Mouse (Mus musculus) liver, embryonic 12.5 days (tissue): ENCODE measurements at regions not wholly inside any gene's neighbourhood (a gene's known extent, or its start where the extent isn't known, plus 50 kb on each side); places are given as distances from the start of the nearest gene placed in this dataset.

Experiments
- ATAC-seq: fragments of 200-750 bp; cut with Nextera tagmentation; 2 replicates; pipeline ENCODE4 v1.8.0; 2017; ENCODE audit warnings: moderate number of reproducible peaks, mild to moderate bottlenecking, moderate library complexity
- H3K27ac ChIP-seq: fragments of 300-500 bp; sonication (generic); 2 replicates; pipeline ENCODE4 v1.5.1; 2016; ENCODE audit warnings: mild to moderate bottlenecking
- H3K27me3 ChIP-seq: fragments of 300-500 bp; sonication (generic); replicated peaks from 2 replicates; pipeline ENCODE4 v1.6.1; 2016; ENCODE audit warnings: mild to moderate bottlenecking, moderate library complexity
- H3K36me3 ChIP-seq: fragments of 300-500 bp; sonication (generic); 2 replicates; pipeline ENCODE4 v1.6.1; 2016; ENCODE audit warnings: mild to moderate bottlenecking, moderate library complexity
- H3K4me1 ChIP-seq: fragments of 300-500 bp; sonication (generic); 2 replicates; pipeline ENCODE4 v1.6.1; 2016
- H3K4me2 ChIP-seq: fragments of 300-500 bp; sonication (generic); 2 replicates; pipeline ENCODE4 v1.6.1; 2016; ENCODE audit warnings: mild to moderate bottlenecking, moderate library complexity
- H3K4me3 ChIP-seq: fragments of 300-500 bp; sonication (generic); 2 replicates; pipeline ENCODE4 v1.5.1; 2016; ENCODE audit warnings: mild to moderate bottlenecking, moderate library complexity
- H3K9ac ChIP-seq: fragments of 300-500 bp; sonication (generic); 2 replicates; pipeline ENCODE4 v1.6.1; 2016; ENCODE audit warnings: mild to moderate bottlenecking, moderate library complexity
- H3K9me3 ChIP-seq: fragments of 300-500 bp; sonication (generic); replicated peaks from 2 replicates; pipeline ENCODE4 v1.6.1; 2016; ENCODE audit warnings: mild to moderate bottlenecking, moderate library complexity
- WGBS: fragments of 180-500 bp; shearing (Covaris S2); methylation state at CpG from one replicate; pipeline ENCODE4 v1.1.7; 2016; ENCODE audit not compliant: insufficient replicate concordance; 5-methylcytosine and 5-hydroxymethylcytosine counted together

DNA sequence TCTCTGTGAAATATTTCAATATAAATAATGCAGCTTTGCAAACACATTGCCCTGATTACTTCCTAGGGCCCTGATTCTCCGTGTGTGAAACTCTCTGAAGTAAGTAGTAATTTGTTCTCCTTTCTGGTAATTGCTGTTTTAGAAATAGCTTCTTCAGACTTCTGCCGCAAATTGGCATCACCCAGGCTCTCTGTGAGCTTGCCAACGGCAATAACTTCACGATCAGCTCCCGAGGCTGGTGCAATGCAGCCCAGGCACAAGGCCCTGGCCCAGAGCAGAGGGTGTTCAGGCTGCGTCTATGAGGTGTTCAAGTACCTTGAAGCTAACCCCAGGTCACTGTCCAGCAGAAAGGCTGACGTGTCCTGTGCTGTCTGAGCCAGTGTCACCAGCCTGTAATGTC is 310.8 kb upstream of the Kcnab2 start:
- Histone ChIP-seq H3K9ac (no peak overlapping the region), H3K4me2 (no peak overlapping the region), H3K4me1 (no peaks in the 10 kb centered on the region), H3K36me3 (no peaks in the 10 kb centered on the region), H3K4me3 (no peak overlapping the region), H3K27me3 (no peaks in the 10 kb centered on the region), H3K9me3 (peaks cover 40% of the 10 kb centered on the region), H3K27ac (no peak overlapping the region)
- ATAC-seq, result no peak
- WGBS, result 63% methylated on average over 7 of the region's 7 CpGs

- H3K27me3 ChIP-seq, result no peaks in the 10 kb centered on the region
- no peak overlapping the region for H3K4me2 ChIP-seq
- no peak overlapping the region for H3K4me3 ChIP-seq
- H3K9ac ChIP-seq, result no peak overlapping the region
- no peaks in the 10 kb centered on the region for H3K4me1 ChIP-seq
- WGBS, result 86% methylated on average over 2 of the region's 2 CpGs
- H3K36me3 ChIP-seq, result no peaks in the 10 kb centered on the region
- H3K9me3 ChIP-seq, result peaks cover 16% of the 10 kb centered on the region
- no peak overlapping the region for H3K27ac ChIP-seq
- no peak for ATAC-seq
These were observed 307.3 kb upstream of the Kcnab2 start for GRCm38 (mm10) chr4:152784972-152785371.

DNA sequence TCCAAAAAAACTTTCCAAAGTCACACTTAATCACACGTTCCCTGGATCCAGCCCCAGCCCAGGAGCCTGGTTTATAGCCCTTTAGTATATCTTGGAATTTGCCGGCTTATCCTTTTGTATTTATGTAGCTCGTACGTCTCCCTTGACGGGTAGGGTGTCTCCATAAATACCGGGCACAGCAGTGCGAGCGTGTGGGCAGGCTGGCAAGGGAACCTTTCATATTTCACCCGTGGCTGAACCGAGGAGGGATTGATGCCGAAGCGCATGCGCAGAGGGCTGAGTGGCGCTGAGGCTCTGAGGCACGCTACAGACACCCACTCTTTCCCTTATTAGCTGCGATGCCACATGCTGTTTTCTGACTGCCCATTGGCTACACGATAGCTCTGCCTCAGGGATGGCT is 301.9 kb upstream of the Kcnab2 start:
- Histone ChIP-seq H3K27me3 (no peaks in the 10 kb centered on the region), H3K9me3 (0 out of 2 replicates have a peak, but pooled peaks cover 27% of the 10 kb centered on the region), H3K4me1 (no peaks in the 10 kb centered on the region), H3K27ac (no peak overlapping the region), H3K4me3 (no peak overlapping the region), H3K4me2 (no peak overlapping the region), H3K9ac (no peak overlapping the region), H3K36me3 (no peaks in the 10 kb centered on the region)
- ATAC-seq, result no peak
- 74% methylated on average over 17 of the region's 17 CpGs for WGBS

GRCm38 (mm10) chr4:152775801-152776200 is 298.1 kb upstream of the Kcnab2 start:
- Histone ChIP-seq H3K4me3 (no peak overlapping the region), H3K9ac (no peak overlapping the region), H3K4me2 (no peak overlapping the region), H3K4me1 (no peaks in the 10 kb centered on the region), H3K27me3 (no peaks in the 10 kb centered on the region), H3K9me3 (peaks cover 43% of the 10 kb centered on the region), H3K36me3 (no peaks in the 10 kb centered on the region), H3K27ac (no peak overlapping the region)
- WGBS, result 63% methylated on average over 6 of the region's 6 CpGs
- no peak for ATAC-seq

DNA sequence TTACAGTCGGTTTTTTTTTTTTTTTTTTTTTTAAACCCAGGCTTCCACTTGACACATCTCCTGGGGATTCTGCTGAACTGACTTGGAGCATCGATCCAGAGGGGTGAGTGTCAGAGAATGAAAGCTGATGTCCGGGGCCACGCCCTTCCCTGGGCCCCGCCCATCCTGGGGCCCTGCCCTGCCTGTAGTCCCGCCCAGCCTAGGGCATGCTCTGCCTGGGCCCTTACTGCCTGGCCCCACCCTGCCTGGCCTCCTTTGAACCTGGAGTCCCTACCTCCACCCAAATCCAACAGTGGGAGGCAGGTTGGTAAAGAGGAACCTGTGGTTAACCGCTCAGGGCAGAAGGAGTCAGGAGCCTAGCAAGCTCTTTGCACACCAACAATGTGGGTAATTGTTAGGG is 293.7 kb upstream of the Kcnab2 start:
- no peaks in the 10 kb centered on the region for H3K4me1 ChIP-seq
- H3K27me3 ChIP-seq, result no peaks in the 10 kb centered on the region
- H3K27ac ChIP-seq, result no peak overlapping the region
- H3K4me3 ChIP-seq, result no peak overlapping the region
- H3K36me3 ChIP-seq, result no peaks in the 10 kb centered on the region
- H3K9ac ChIP-seq, result no peak overlapping the region
- H3K4me2 ChIP-seq, result no peak overlapping the region
- WGBS, result 59% methylated on average over 7 of the region's 7 CpGs
- H3K9me3 ChIP-seq, result peaks cover 42% of the 10 kb centered on the region
- ATAC-seq, result no peak

DNA sequence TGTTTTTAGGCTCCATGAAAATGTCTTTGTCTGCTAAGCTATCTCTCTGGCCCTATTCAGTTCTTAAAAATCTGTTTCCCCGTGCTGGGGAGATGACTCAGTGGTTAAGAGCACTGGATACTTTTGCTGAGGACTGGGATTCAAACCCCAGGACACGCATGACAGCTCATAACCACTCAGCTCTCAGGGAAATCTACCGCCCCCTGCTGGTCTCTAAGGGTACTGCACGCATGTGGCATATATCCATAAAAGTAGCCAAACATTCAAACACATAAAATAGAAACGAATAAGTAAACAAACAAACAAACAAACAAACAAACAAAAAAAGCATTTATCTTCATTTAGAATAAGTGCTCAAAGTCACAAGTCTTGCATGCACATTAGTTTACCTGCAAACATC is 289.7 kb upstream of the Kcnab2 start:
- no peak overlapping the region for H3K4me2 ChIP-seq
- ATAC-seq, result no peak
- H3K36me3 ChIP-seq, result no peaks in the 10 kb centered on the region
- no peaks in the 10 kb centered on the region for H3K4me1 ChIP-seq
- 65% methylated on average over 5 of the region's 5 CpGs for WGBS
- H3K27ac ChIP-seq, result no peak overlapping the region
- no peak overlapping the region for H3K9ac ChIP-seq
- H3K27me3 ChIP-seq, result no peaks in the 10 kb centered on the region
- H3K4me3 ChIP-seq, result no peak overlapping the region
- H3K9me3 ChIP-seq, result peaks cover 41% of the 10 kb centered on the region

DNA sequence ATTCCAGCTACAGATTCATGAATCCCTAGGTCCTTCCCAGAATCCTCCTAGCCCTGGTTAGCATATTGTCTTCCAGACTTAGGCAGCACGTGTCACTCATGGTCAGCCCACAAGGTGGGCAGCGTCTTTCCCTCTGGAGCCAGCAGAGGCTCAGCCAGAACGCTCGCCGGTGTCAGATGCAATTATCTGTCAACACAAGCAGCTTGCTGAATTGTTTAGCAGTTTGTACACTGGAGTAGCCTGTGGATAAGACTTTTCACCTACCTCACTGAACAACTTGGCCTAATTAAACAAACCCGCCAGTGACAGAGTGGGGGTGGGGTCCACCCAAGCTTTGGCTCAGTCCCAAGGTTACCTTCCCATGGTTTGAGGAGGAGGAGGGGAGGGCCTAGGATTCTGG is 285.4 kb upstream of the Kcnab2 start:
- Histone ChIP-seq H3K27ac (no peak overlapping the region), H3K4me2 (no peak overlapping the region), H3K4me3 (no peak overlapping the region), H3K9me3 (peaks cover 19% of the 10 kb centered on the region), H3K4me1 (no peaks in the 10 kb centered on the region), H3K36me3 (no peaks in the 10 kb centered on the region), H3K27me3 (no peaks in the 10 kb centered on the region), H3K9ac (no peak overlapping the region)
- no peak for ATAC-seq
- 67% methylated on average over 6 of the region's 6 CpGs for WGBS

DNA sequence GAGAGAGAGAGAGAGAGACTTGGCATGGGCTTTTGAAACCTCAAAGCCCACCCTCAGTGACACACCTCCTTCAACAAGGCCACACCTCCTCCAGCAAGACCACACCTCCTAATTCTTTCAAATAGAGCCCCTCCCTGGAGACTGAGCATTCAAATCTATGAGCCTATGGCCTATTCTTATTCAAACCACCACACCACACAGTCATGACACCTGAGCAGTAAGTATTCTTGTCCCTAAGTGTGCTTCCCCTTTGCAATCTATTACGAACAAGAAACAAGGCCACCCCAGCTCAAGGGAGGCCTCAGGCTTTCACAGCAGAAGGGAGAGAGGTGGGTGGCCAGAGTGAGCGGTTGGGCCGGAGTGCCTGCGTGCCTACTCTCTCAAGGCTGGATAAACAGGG is 284.9 kb upstream of the Kcnab2 start:
- H3K27ac ChIP-seq, result no peak overlapping the region
- H3K36me3 ChIP-seq, result no peaks in the 10 kb centered on the region
- ATAC-seq, result no peak
- H3K27me3 ChIP-seq, result no peaks in the 10 kb centered on the region
- WGBS, result 84% methylated on average over 4 of the region's 4 CpGs
- H3K4me2 ChIP-seq, result no peak overlapping the region
- H3K4me1 ChIP-seq, result no peaks in the 10 kb centered on the region
- H3K9me3 ChIP-seq, result peaks cover 19% of the 10 kb centered on the region
- no peak overlapping the region for H3K4me3 ChIP-seq
- H3K9ac ChIP-seq, result no peak overlapping the region

- no peak for ATAC-seq
- Histone ChIP-seq H3K36me3 (no peaks in the 10 kb centered on the region), H3K9ac (no peak overlapping the region), H3K4me3 (no peak overlapping the region), H3K9me3 (peaks cover 37% of the 10 kb centered on the region), H3K27me3 (no peaks in the 10 kb centered on the region), H3K4me2 (no peak overlapping the region), H3K4me1 (no peaks in the 10 kb centered on the region), H3K27ac (no peak overlapping the region)
- WGBS, result 79% methylated on average over 5 of the region's 5 CpGs
These were observed 279.5 kb upstream of the Kcnab2 start for GRCm38 (mm10) chr4:152757191-152757590.

DNA sequence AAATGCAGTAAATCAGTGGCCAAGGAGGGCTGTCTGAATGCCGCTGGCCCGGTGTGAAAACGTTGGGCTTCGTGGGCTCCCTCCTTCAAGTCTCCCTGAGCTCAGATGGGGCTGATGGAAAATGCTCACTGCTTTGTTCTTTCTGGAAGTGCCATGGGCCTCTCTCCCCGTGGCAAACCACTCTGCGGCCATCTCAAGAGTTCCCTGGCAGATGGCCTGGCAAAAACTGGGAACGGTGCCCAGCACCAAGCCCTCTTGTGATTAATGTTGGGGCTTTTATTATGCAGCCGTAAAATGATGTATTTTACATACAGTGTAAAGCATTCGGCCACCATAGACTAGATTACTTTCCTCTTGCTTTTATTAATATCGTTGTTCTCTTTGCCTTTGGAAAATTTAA is 278.9 kb upstream of the Kcnab2 start:
- WGBS, result 76% methylated on average over 10 of the region's 10 CpGs
- no peak for ATAC-seq
- Histone ChIP-seq H3K36me3 (no peaks in the 10 kb centered on the region), H3K27me3 (no peaks in the 10 kb centered on the region), H3K27ac (no peak overlapping the region), H3K4me2 (no peak overlapping the region), H3K9ac (no peak overlapping the region), H3K9me3 (peaks cover 43% of the 10 kb centered on the region), H3K4me3 (no peak overlapping the region), H3K4me1 (no peaks in the 10 kb centered on the region)

DNA sequence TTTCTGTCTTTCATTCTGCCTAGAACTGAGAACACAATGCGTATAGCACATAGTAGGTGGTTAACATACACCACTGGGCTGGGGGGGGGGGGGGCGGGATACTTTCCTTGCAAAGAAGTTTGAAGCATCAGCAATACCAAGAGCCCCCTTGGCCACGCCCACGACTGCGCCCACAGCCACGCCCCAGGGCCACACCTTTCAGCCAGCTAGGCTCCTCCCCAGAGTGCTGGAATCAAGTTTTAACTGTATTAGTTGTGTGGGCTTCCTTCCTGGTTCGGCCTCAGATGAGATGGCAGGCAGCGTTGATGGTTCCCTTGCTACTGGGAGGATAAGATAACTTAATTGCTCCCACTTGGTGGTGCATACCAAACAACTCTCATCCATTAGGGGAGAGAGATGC is 278.1 kb upstream of the Kcnab2 start:
- H3K4me2 ChIP-seq, result no peak overlapping the region
- no peak overlapping the region for H3K4me3 ChIP-seq
- no peak overlapping the region for H3K9ac ChIP-seq
- no peaks in the 10 kb centered on the region for H3K4me1 ChIP-seq
- no peak overlapping the region for H3K27ac ChIP-seq
- peaks cover 43% of the 10 kb centered on the region for H3K9me3 ChIP-seq
- ATAC-seq, result no peak
- WGBS, result 67% methylated on average over 8 of the region's 8 CpGs
- H3K36me3 ChIP-seq, result no peaks in the 10 kb centered on the region
- H3K27me3 ChIP-seq, result no peaks in the 10 kb centered on the region

GRCm38 (mm10) chr4:152744366-152744765 is 266.7 kb upstream of the Kcnab2 start:
- Histone ChIP-seq H3K27me3 (no peaks in the 10 kb centered on the region), H3K4me3 (no peak overlapping the region), H3K36me3 (no peaks in the 10 kb centered on the region), H3K27ac (no peak overlapping the region), H3K4me2 (no peak overlapping the region), H3K9me3 (peaks cover 7% of the 10 kb centered on the region; the same call in 1 of the 2 replicates), H3K9ac (no peak overlapping the region), H3K4me1 (no peaks in the 10 kb centered on the region)
- WGBS, result 50% methylated on average over 11 of the region's 11 CpGs
- no peak for ATAC-seq

- no peak for ATAC-seq
- H3K4me2 ChIP-seq, result no peak overlapping the region
- no peaks in the 10 kb centered on the region for H3K4me1 ChIP-seq
- H3K36me3 ChIP-seq, result no peaks in the 10 kb centered on the region
- no peaks in the 10 kb centered on the region for H3K27me3 ChIP-seq
- H3K9ac ChIP-seq, result no peak overlapping the region
- H3K4me3 ChIP-seq, result no peak overlapping the region
- 58% methylated on average over 2 of the region's 2 CpGs for WGBS
- H3K27ac ChIP-seq, result no peak overlapping the region
- peaks cover 17% of the 10 kb centered on the region for H3K9me3 ChIP-seq
These were observed 255.3 kb upstream of the Kcnab2 start for GRCm38 (mm10) chr4:152733017-152733416.
